8 mouse cellular contexts compared by ENCODE assay signal in the genomic region with DNA sequence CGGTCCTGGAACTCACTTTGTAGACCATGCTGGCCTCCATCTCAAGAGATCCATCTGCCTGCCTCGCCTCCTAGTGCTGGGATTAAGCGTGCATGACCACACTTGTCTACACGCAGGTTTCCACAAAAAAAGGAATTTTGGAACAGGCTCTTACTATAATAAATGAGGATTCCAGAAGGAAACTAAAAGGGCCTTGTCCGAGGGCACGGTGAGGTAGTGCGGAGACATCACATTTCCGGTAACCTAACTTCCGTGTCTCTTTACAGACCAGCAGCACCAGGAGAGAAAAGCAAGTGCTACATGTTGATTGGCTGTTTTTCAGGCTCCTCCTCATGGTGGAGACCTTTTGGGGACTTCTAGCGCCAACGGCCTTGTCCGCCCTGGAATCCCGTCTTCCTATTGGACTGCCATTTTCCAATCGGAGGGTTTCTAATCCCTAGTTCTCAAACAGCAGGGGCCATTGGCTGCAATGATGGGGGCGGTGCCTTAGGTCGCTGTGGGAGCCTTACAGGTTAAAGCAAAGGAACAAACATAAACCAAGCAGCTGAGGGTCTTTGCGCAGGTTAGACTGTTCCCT. TPM values are rescaled to one million over a fixed set of nuclear protein-coding genes. Genes with fewer than 3 reads are reported as not detected.
DNase-seq lines count a peak whose midpoint lies in the region; ATAC-seq lines count a peak whose summit lies in the region.

TSS of gene Phkg2 (plus strand) at position 446 of the 577 bp plus-strand sequence.

- H3K27ac ChIP-seq in heart, embryonic 14.5 days (replicated peaks in 1 of 2; ENCODE audit: control insufficient read depth in 1 of 2, insufficient read depth in 1 of 2, low read depth in 2 of 2, low read length in 2 of 2), result peak within 1 kb of the TSS; percentile 51 to 79
- H3K27ac ChIP-seq in liver, embryonic 13.5 days, result peak within 1 kb of the TSS; percentile 69
- peak within 1 kb of the TSS; percentile 50 for H3K27ac ChIP-seq in stomach, embryonic 16.5 days (ENCODE audit: low read length)

- peak within 1 kb of the TSS; percentile 60 to 76 for H3K4me3 ChIP-seq in heart, embryonic 14.5 days (ENCODE audit: control insufficient read depth in 1 of 2, insufficient read depth in 1 of 2, low read depth in 1 of 2, low read length in 2 of 2)
- peak within 1 kb of the TSS; percentile 85 for H3K4me3 ChIP-seq in liver, embryonic 13.5 days (replicated peaks)
- H3K4me3 ChIP-seq in stomach, embryonic 16.5 days (replicated peaks; ENCODE audit: low read length), result peak within 1 kb of the TSS; percentile 83

- H3K9me3 ChIP-seq in heart, embryonic 14.5 days (ENCODE audit: control insufficient read depth, low read length), result no peaks in the 10 kb centered on the region
- no peaks in the 10 kb centered on the region for H3K9me3 ChIP-seq in liver, embryonic 13.5 days (replicated peaks)
- no peaks in the 10 kb centered on the region for H3K9me3 ChIP-seq in stomach, embryonic 16.5 days (replicated peaks; ENCODE audit: control insufficient read depth, low read length)

- ATAC-seq in heart, embryonic 14.5 days (ENCODE audit: insufficient number of reproducible peaks, insufficient read depth, low FRiP score, low read depth), result peak; percentile 95
- ATAC-seq in liver, embryonic 13.5 days (ENCODE audit: low read depth), result peak; percentile 99
- peak; percentile 98 for ATAC-seq in stomach, embryonic 16.5 days (ENCODE audit: insufficient read depth, low FRiP score)

- H3K4me1 ChIP-seq in heart, embryonic 14.5 days (ENCODE audit: control insufficient read depth in 2 of 2, insufficient read depth in 2 of 2, low read length in 2 of 2), result peaks cover 6 to 21% of the 10 kb centered on the region in 2 experiments; a peak in 3 of 4 replicates
- H3K4me1 ChIP-seq in liver, embryonic 13.5 days (replicated peaks), result peaks cover 29% of the 10 kb centered on the region
- peaks cover 11% of the 10 kb centered on the region for H3K4me1 ChIP-seq in stomach, embryonic 16.5 days (ENCODE audit: control insufficient read depth, insufficient read depth, low read length)

- peak within 1 kb of the TSS; percentile 87 for H3K9ac ChIP-seq in heart, embryonic 14.5 days (ENCODE audit: low read length)
- H3K9ac ChIP-seq in liver, embryonic 13.5 days, result peak within 1 kb of the TSS; percentile 91
- peak within 1 kb of the TSS; percentile 89 for H3K9ac ChIP-seq in stomach, embryonic 16.5 days (ENCODE audit: low read length)

- H3K4me2 ChIP-seq in heart, embryonic 14.5 days (ENCODE audit: low read length), result peak within 1 kb of the TSS; percentile 90
- H3K4me2 ChIP-seq in liver, embryonic 13.5 days, result peak within 1 kb of the TSS; percentile 90
- H3K4me2 ChIP-seq in stomach, embryonic 16.5 days (ENCODE audit: low read depth, low read length), result peak within 1 kb of the TSS; percentile 94

- H3K27me3 ChIP-seq in heart, embryonic 14.5 days (ENCODE audit: control insufficient read depth, insufficient read depth, low read length), result no peaks in the 10 kb centered on the region
- no peaks in the 10 kb centered on the region for H3K27me3 ChIP-seq in liver, embryonic 13.5 days
- no peaks in the 10 kb centered on the region for H3K27me3 ChIP-seq in stomach, embryonic 16.5 days (ENCODE audit: control insufficient read depth, insufficient read depth, low read length)

- WGBS in heart, embryonic 14.5 days, result under 1% methylated on average over 17 of the region's 17 CpGs
- WGBS in liver, embryonic 13.5 days (ENCODE audit: insufficient replicate concordance), result under 1% methylated on average over 17 of the region's 17 CpGs
- under 1% methylated on average over 17 of the region's 17 CpGs for WGBS in stomach, embryonic 16.5 days

- H3K36me3 ChIP-seq in heart, embryonic 14.5 days (ENCODE audit: control insufficient read depth, insufficient read depth, low read length), result peaks cover 28% of the 10 kb centered on the region
- H3K36me3 ChIP-seq in liver, embryonic 13.5 days, result peaks cover 26% of the 10 kb centered on the region
- H3K36me3 ChIP-seq in stomach, embryonic 16.5 days (ENCODE audit: control insufficient read depth, insufficient read depth, low read length), result no peaks in the 10 kb centered on the region

- DNase-seq in CD8-positive naive resting alpha-beta T cell, adult 2 months (ENCODE audit: low read depth in 2 of 2, low spot score in 2 of 2), result peak; percentile 89 to 90
- DNase-seq in c-Kit-negative CD71-positive TER-119-positive erythroid progenitor cells, embryonic 14.5 days (ENCODE audit: low read depth, low spot score), result peak; percentile 94
- peak; percentile 97 for DNase-seq in fibroblast of lung, adult 2 months (ENCODE audit: low read depth)
- peak; percentile 96 for DNase-seq in kidney, postnatal 14 days
- DNase-seq in liver, embryonic 13.5 days, result peak; percentile 94
- peak; percentile 83 for DNase-seq in neural tube, embryonic 10.5 days (ENCODE audit: extremely low spot score, low spot score)

RNA-seq across cellular contexts. Expression of gene Phkg2, which starts in this region (rescaled TPM):
- polyA plus RNA-seq in heart, embryonic 14.5 days (2014; fragmentation: Nextera tagmentation; extraction: Ambion mirVana), result 34.3 and 38.7 TPM in 2 replicates
- polyA plus RNA-seq in liver, embryonic 13.5 days (2015; fragmentation: Nextera tagmentation; extraction: Ambion mirVana), result 19.3 and 20.2 TPM in 2 replicates
- 37.6 and 44.1 TPM in 2 replicates for polyA plus RNA-seq in stomach, embryonic 16.5 days (2015; fragmentation: Nextera tagmentation; extraction: Ambion mirVana)

Comparison
In these comparisons a context has a peak if more than half of its experiments do, and no peak if none do; other contexts are left out.
1. Peak in every context shown above with its lines: DNase-seq, ATAC-seq, H3K4me3 ChIP-seq and H3K27ac ChIP-seq.